Mouse (Mus musculus): ENCODE measurements around the gene Arhgdig. TPM values are rescaled to one million over a fixed set of nuclear protein-coding genes. Genes with fewer than 3 reads are reported as not detected.

Gene Arhgdig
- polyA plus RNA-seq, 1 experiment from 2014 or later = 6.9 TPM

DNA sequence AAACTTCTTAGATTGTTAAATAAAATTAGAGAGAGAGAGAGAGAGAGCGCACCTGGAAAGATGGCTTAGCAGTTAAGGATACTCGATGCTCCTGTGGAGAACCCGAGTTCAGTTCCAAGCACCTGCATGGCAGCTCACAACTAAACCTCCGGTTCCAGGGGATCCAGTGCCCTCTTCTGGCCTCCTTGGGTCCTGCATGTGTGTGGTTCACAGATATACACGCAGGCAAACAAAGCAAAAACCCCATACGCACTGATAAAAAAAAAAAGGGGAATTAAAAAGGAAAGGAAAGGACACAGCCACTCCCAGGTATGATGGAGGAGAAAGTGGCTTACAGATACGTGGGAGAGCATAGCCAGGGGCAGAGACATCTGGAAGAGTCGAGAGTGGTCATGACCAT is 25.3 kb upstream of the Arhgdig start:
- no peak overlapping the region for H3K4me2 ChIP-seq (ENCODE audit: low read length)
- 75% methylated on average over 8 of the region's 8 CpGs for WGBS
- no peak overlapping the region for H3K9ac ChIP-seq (ENCODE audit: low read length)
- H3K9me3 ChIP-seq (ENCODE audit: control insufficient read depth, low read length) = 0 out of 2 replicates have a peak, but pooled peaks cover 3% of the 10 kb centered on the region
- no peak overlapping the region for H3K4me3 ChIP-seq (ENCODE audit: control insufficient read depth in 1 of 2, insufficient read depth in 1 of 2, low read depth in 1 of 2, low read length in 2 of 2)
- no peaks in the 10 kb centered on the region for H3K36me3 ChIP-seq (ENCODE audit: control insufficient read depth, insufficient read depth, low read length)
- H3K27ac ChIP-seq (replicated peaks in 1 of 2; ENCODE audit: control insufficient read depth in 1 of 2, insufficient read depth in 1 of 2, low read depth in 2 of 2, low read length in 2 of 2) = no peak overlapping the region
- H3K27me3 ChIP-seq (ENCODE audit: control insufficient read depth, insufficient read depth, low read length) = no peaks in the 10 kb centered on the region
- no peaks in the 10 kb centered on the region for H3K4me1 ChIP-seq (ENCODE audit: control insufficient read depth in 2 of 2, insufficient read depth in 2 of 2, low read length in 2 of 2)
- no peak for ATAC-seq (ENCODE audit: insufficient number of reproducible peaks, insufficient read depth, low FRiP score, low read depth)

- Histone ChIP-seq H3K27me3 (ENCODE audit: control insufficient read depth, insufficient read depth, low read length) (no peaks in the 10 kb centered on the region), H3K9me3 (ENCODE audit: control insufficient read depth, low read length) (0 out of 2 replicates have a peak, but pooled peaks cover 3% of the 10 kb centered on the region), H3K36me3 (ENCODE audit: control insufficient read depth, insufficient read depth, low read length) (no peaks in the 10 kb centered on the region), H3K9ac (ENCODE audit: low read length) (no peak overlapping the region), H3K4me1 (ENCODE audit: control insufficient read depth in 2 of 2, insufficient read depth in 2 of 2, low read length in 2 of 2) (no peaks in the 10 kb centered on the region), H3K27ac (replicated peaks in 1 of 2; ENCODE audit: control insufficient read depth in 1 of 2, insufficient read depth in 1 of 2, low read depth in 2 of 2, low read length in 2 of 2) (no peak overlapping the region), H3K4me3 (ENCODE audit: control insufficient read depth in 1 of 2, insufficient read depth in 1 of 2, low read depth in 1 of 2, low read length in 2 of 2) (no peak overlapping the region), H3K4me2 (ENCODE audit: low read length) (no peak overlapping the region)
- ATAC-seq (ENCODE audit: insufficient number of reproducible peaks, insufficient read depth, low FRiP score, low read depth) = no peak
- 87% methylated on average over 5 of the region's 5 CpGs for WGBS
These were observed 23.6 kb upstream of the Arhgdig start for GRCm38 (mm10) chr17:26231156-26231555.

- H3K9me3 ChIP-seq (ENCODE audit: control insufficient read depth, low read length) = 0 out of 2 replicates have a peak, but pooled peaks cover 3% of the 10 kb centered on the region
- H3K4me3 ChIP-seq (ENCODE audit: control insufficient read depth in 1 of 2, insufficient read depth in 1 of 2, low read depth in 1 of 2, low read length in 2 of 2) = no peak overlapping the region
- no peaks in the 10 kb centered on the region for H3K27me3 ChIP-seq (ENCODE audit: control insufficient read depth, insufficient read depth, low read length)
- no peak overlapping the region for H3K4me2 ChIP-seq (ENCODE audit: low read length)
- WGBS = 84% methylated on average over 5 of the region's 5 CpGs
- no peak overlapping the region for H3K27ac ChIP-seq (replicated peaks in 1 of 2; ENCODE audit: control insufficient read depth in 1 of 2, insufficient read depth in 1 of 2, low read depth in 2 of 2, low read length in 2 of 2)
- H3K4me1 ChIP-seq (ENCODE audit: control insufficient read depth in 2 of 2, insufficient read depth in 2 of 2, low read length in 2 of 2) = peaks cover 7 to 9% of the 10 kb centered on the region in 2 experiments
- no peak overlapping the region for H3K9ac ChIP-seq (ENCODE audit: low read length)
- no peak for ATAC-seq (ENCODE audit: insufficient number of reproducible peaks, insufficient read depth, low FRiP score, low read depth)
- H3K36me3 ChIP-seq (ENCODE audit: control insufficient read depth, insufficient read depth, low read length) = no peaks in the 10 kb centered on the region
These were observed 22.2 kb upstream of the Arhgdig start for GRCm38 (mm10) chr17:26229776-26230175.

- H3K4me2 ChIP-seq (ENCODE audit: low read length) = no peak overlapping the region
- no peak overlapping the region for H3K4me3 ChIP-seq (ENCODE audit: control insufficient read depth in 1 of 2, insufficient read depth in 1 of 2, low read depth in 1 of 2, low read length in 2 of 2)
- H3K4me1 ChIP-seq (ENCODE audit: control insufficient read depth in 2 of 2, insufficient read depth in 2 of 2, low read length in 2 of 2) = peaks cover 7 to 9% of the 10 kb centered on the region in 2 experiments
- H3K36me3 ChIP-seq (ENCODE audit: control insufficient read depth, insufficient read depth, low read length) = 0 out of 2 replicates have a peak, but pooled peaks cover 2% of the 10 kb centered on the region
- no peaks in the 10 kb centered on the region for H3K9me3 ChIP-seq (ENCODE audit: control insufficient read depth, low read length)
- 67% methylated on average over 12 of the region's 12 CpGs for WGBS
- no peaks in the 10 kb centered on the region for H3K27me3 ChIP-seq (ENCODE audit: control insufficient read depth, insufficient read depth, low read length)
- no peak overlapping the region for H3K9ac ChIP-seq (ENCODE audit: low read length)
- peak overlapping the region in 1 of 2 experiments; percentile 10; a peak in 1 of 4 replicates for H3K27ac ChIP-seq (replicated peaks in 1 of 2; ENCODE audit: control insufficient read depth in 1 of 2, insufficient read depth in 1 of 2, low read depth in 2 of 2, low read length in 2 of 2)
- ATAC-seq (ENCODE audit: insufficient number of reproducible peaks, insufficient read depth, low FRiP score, low read depth) = no peak
These were observed 17.6 kb upstream of the Arhgdig start for GRCm38 (mm10) chr17:26225150-26225549.

GRCm38 (mm10) chr17:26221508-26221907 is 13.9 kb upstream of the Arhgdig start:
- Histone ChIP-seq H3K4me2 (ENCODE audit: low read length) (no peak overlapping the region), H3K4me1 (ENCODE audit: control insufficient read depth in 2 of 2, insufficient read depth in 2 of 2, low read length in 2 of 2) (peaks cover 7 to 9% of the 10 kb centered on the region in 2 experiments), H3K27ac (replicated peaks in 1 of 2; ENCODE audit: control insufficient read depth in 1 of 2, insufficient read depth in 1 of 2, low read depth in 2 of 2, low read length in 2 of 2) (no peak overlapping the region), H3K9me3 (ENCODE audit: control insufficient read depth, low read length) (no peaks in the 10 kb centered on the region), H3K9ac (ENCODE audit: low read length) (no peak overlapping the region), H3K36me3 (ENCODE audit: control insufficient read depth, insufficient read depth, low read length) (peaks cover 16% of the 10 kb centered on the region; the same call in 1 of the 2 replicates), H3K27me3 (ENCODE audit: control insufficient read depth, insufficient read depth, low read length) (no peaks in the 10 kb centered on the region), H3K4me3 (ENCODE audit: control insufficient read depth in 1 of 2, insufficient read depth in 1 of 2, low read depth in 1 of 2, low read length in 2 of 2) (no peak overlapping the region)
- ATAC-seq (ENCODE audit: insufficient number of reproducible peaks, insufficient read depth, low FRiP score, low read depth) = no peak
- WGBS = 67% methylated on average over 2 of the region's 2 CpGs

GRCm38 (mm10) chr17:26212681-26213080 is 5.1 kb upstream of the Arhgdig start:
- no peak overlapping the region for H3K9ac ChIP-seq (ENCODE audit: low read length)
- H3K4me2 ChIP-seq (ENCODE audit: low read length) = no peak overlapping the region
- H3K4me1 ChIP-seq (ENCODE audit: control insufficient read depth in 2 of 2, insufficient read depth in 2 of 2, low read length in 2 of 2) = no peaks in the 10 kb centered on the region
- H3K4me3 ChIP-seq (ENCODE audit: control insufficient read depth in 1 of 2, insufficient read depth in 1 of 2, low read depth in 1 of 2, low read length in 2 of 2) = no peak overlapping the region
- H3K9me3 ChIP-seq (ENCODE audit: control insufficient read depth, low read length) = no peaks in the 10 kb centered on the region
- no peak overlapping the region for H3K27ac ChIP-seq (replicated peaks in 1 of 2; ENCODE audit: control insufficient read depth in 1 of 2, insufficient read depth in 1 of 2, low read depth in 2 of 2, low read length in 2 of 2)
- 77% methylated on average over 11 of the region's 11 CpGs for WGBS
- no peaks in the 10 kb centered on the region for H3K27me3 ChIP-seq (ENCODE audit: control insufficient read depth, insufficient read depth, low read length)
- ATAC-seq (ENCODE audit: insufficient number of reproducible peaks, insufficient read depth, low FRiP score, low read depth) = no peak
- H3K36me3 ChIP-seq (ENCODE audit: control insufficient read depth, insufficient read depth, low read length) = peaks cover 18% of the 10 kb centered on the region

- Histone ChIP-seq H3K4me3 (ENCODE audit: control insufficient read depth in 1 of 2, insufficient read depth in 1 of 2, low read depth in 1 of 2, low read length in 2 of 2) (no peak overlapping the region), H3K4me1 (ENCODE audit: control insufficient read depth in 2 of 2, insufficient read depth in 2 of 2, low read length in 2 of 2) (no peaks in the 10 kb centered on the region), H3K27me3 (ENCODE audit: control insufficient read depth, insufficient read depth, low read length) (no peaks in the 10 kb centered on the region), H3K4me2 (ENCODE audit: low read length) (no peak overlapping the region), H3K9me3 (ENCODE audit: control insufficient read depth, low read length) (no peaks in the 10 kb centered on the region), H3K36me3 (ENCODE audit: control insufficient read depth, insufficient read depth, low read length) (peaks cover 18% of the 10 kb centered on the region), H3K9ac (ENCODE audit: low read length) (no peak overlapping the region), H3K27ac (replicated peaks in 1 of 2; ENCODE audit: control insufficient read depth in 1 of 2, insufficient read depth in 1 of 2, low read depth in 2 of 2, low read length in 2 of 2) (no peak overlapping the region)
- WGBS = 86% methylated on average over 7 of the region's 7 CpGs
- ATAC-seq (ENCODE audit: insufficient number of reproducible peaks, insufficient read depth, low FRiP score, low read depth) = no peak
These were observed 4.7 kb upstream of the Arhgdig start for GRCm38 (mm10) chr17:26212241-26212640.

- H3K4me3 ChIP-seq (ENCODE audit: control insufficient read depth in 1 of 2, insufficient read depth in 1 of 2, low read depth in 1 of 2, low read length in 2 of 2) = no peak overlapping the region
- H3K27ac ChIP-seq (replicated peaks in 1 of 2; ENCODE audit: control insufficient read depth in 1 of 2, insufficient read depth in 1 of 2, low read depth in 2 of 2, low read length in 2 of 2) = no peak overlapping the region
- no peak for ATAC-seq (ENCODE audit: insufficient number of reproducible peaks, insufficient read depth, low FRiP score, low read depth)
- H3K36me3 ChIP-seq (ENCODE audit: control insufficient read depth, insufficient read depth, low read length) = no peaks in the 10 kb centered on the region
- no peaks in the 10 kb centered on the region for H3K9me3 ChIP-seq (ENCODE audit: control insufficient read depth, low read length)
- peaks cover 0 to 8% of the 10 kb centered on the region in 2 experiments; a peak in 2 of 4 replicates for H3K4me1 ChIP-seq (ENCODE audit: control insufficient read depth in 2 of 2, insufficient read depth in 2 of 2, low read length in 2 of 2)
- peaks cover 35% of the 10 kb centered on the region for H3K27me3 ChIP-seq (ENCODE audit: control insufficient read depth, insufficient read depth, low read length)
- H3K4me2 ChIP-seq (ENCODE audit: low read length) = no peak overlapping the region
- H3K9ac ChIP-seq (ENCODE audit: low read length) = no peak overlapping the region
- 39% methylated on average over 1 of the region's 1 CpGs for WGBS
These were observed 1.2 kb downstream of the Arhgdig start for GRCm38 (mm10) chr17:26206392-26206791.

All from heart, embryonic 14.5 days (tissue).